Mouse (Mus musculus) bone marrow macrophage, adult 2 months (primary cell): ENCODE results near the gene Slc12a3. TPM values are rescaled to one million over a fixed set of nuclear protein-coding genes. Genes with fewer than 3 reads are reported as not detected.

Source experiments
- H3K27ac ChIP-seq: 2 replicates; pipeline ENCODE4 v1.5.1; 2012; ENCODE audit warnings: low read depth, low read length; ENCODE audit not compliant: insufficient read depth
- H3K4me1 ChIP-seq: 2 replicates; pipeline ENCODE4 v1.6.1; 2012; ENCODE audit warnings: low read length; ENCODE audit not compliant: control insufficient read depth, insufficient read depth
- H3K4me3 ChIP-seq: 2 replicates; pipeline ENCODE4 v1.5.1; 2012; ENCODE audit warnings: mild to moderate bottlenecking, low read length, moderate library complexity; ENCODE audit not compliant: insufficient read depth
- CTCF ChIP-seq: IDR thresholded peaks from 2 replicates; pipeline ENCODE4 v1.5.1; 2012; ENCODE audit warnings: low read depth, mild to moderate bottlenecking, low read length, moderate library complexity
- POLR2A ChIP-seq: IDR thresholded peaks from 2 replicates; pipeline ENCODE4 v1.6.1; 2012; ENCODE audit warnings: mild to moderate bottlenecking, low read depth, low read length, borderline replicate concordance
- polyA plus RNA-seq: library from polyadenylated mRNA; stranded (reverse); fragments of >200 nt; gene quantifications from 2 replicates; pipeline ENCODE4 v1.2.4, GENCODE M21; 2012; ENCODE audit not compliant: missing spikeins, insufficient read depth, insufficient read length

Slc12a3 gene
- polyA plus RNA-seq, 1 experiment: not detected

DNA sequence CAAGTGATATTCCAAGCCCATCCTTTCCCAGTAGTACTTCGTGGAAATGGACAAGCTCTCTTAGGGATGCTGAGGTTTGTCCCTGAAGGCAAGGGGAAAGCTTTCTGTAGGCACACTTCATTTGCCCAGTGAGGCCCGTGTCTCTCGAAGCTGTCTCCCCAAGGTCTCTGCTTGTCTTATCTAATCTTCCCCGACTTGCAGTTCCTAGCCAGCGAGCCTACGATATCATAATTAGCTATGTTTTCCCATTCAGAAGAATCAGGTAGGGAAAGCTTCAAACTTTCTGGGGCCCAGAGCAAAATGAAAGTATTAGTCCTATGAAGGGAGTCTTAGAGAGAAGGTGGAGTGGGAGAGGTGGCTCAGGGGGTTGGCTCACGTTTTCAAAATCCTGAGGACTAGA lies 55.2 kb downstream of the Slc12a3 start:
- TF ChIP-seq POLR2A (no peak), CTCF (no peak)
- no peak overlapping the region for H3K27ac ChIP-seq
- H3K4me3 ChIP-seq: no peak overlapping the region
- peaks cover 10% of the 10 kb centered on the region; the same call in 1 of the 2 replicates for H3K4me1 ChIP-seq

DNA sequence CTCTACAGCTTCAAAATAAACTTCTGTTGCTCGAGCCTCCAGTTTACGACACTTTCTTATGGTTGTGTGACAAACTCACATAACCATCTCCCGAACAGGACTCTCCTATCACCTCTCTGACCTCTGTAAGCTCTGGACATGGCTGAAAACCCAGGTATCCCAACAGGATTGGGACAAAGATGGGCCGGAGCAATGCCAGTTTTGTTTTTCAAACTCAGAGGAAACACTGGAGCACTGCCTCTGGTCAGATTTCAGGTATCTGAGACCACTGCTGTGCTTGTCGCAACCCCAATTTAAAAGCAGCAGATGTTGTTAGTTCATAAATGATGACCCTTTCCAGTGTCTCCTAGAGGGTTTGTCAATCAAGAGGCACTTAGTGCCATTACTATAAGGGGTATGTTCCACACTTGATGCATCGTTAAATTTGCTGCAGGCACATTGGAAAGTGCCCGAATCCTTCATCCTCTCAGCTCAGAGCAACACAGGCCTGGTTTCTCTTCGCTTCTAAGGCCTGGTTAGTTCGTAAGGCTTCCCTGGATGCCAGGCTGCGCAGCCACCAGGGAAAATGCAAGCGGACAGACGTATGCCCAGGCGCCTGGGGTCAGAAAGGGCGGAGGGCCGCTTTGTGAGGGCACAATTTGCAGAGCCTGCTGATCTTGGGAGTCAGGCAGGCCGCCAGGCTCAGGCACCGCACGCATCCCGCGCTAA lies 56.7 kb downstream of the Slc12a3 start:
- TF ChIP-seq POLR2A (no peak), CTCF (no peak)
- Histone ChIP-seq H3K4me3 (peak overlapping the region; percentile 75), H3K4me1 (0 out of 2 replicates have a peak, but pooled peaks cover 8% of the 10 kb centered on the region), H3K27ac (peak overlapping the region; percentile 31)

DNA sequence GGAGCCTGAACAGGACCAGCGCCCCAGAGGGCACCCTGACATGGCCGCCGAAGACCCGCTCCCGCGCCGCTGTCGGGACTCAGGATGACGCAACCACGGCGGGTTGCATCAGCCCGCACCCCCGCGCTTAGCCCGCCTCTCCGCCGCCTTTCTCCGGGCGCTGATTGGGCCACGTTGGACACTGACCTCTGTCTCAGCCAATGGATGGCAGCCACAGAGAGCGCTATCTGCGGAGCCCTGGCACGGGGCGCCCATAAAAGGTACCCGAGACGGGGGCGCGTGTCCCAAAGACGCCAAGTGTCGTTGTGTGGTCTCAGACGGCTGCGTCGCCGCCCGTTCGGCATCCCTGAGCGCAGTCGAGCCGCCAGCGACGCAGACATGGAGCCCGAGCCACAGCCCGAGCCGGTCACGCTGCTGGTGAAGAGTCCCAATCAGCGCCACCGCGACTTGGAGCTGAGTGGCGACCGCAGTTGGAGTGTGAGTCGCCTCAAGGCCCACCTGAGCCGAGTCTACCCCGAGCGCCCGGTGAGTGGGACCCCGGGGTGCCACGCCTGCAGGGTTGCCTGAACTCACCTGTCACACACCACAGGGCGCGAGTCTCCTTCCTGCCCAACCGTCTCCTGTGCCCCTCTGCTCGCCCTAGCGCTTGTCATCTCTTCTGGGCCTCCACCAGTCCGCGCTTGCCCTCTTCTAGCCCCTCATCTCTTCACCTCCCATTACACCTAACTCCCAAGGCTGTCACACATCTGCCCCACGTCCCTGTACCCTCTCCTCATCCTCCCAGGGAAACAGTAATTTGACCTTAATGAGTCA lies 57.4 kb downstream of the Slc12a3 start, which contains the start of gene Herpud1:
Gene Herpud1, plus strand, starts transcription at position 225 of the 813 bp plus-strand sequence.
- Histone ChIP-seq H3K4me3 (peak within 1 kb of the TSS; percentile 75), H3K4me1 (0 out of 2 replicates have a peak, but pooled peaks cover 8% of the 10 kb centered on the region), H3K27ac (peak within 1 kb of the TSS; percentile 68)
- no peak for TF ChIP-seq POLR2A
- TF ChIP-seq CTCF: no peak

DNA sequence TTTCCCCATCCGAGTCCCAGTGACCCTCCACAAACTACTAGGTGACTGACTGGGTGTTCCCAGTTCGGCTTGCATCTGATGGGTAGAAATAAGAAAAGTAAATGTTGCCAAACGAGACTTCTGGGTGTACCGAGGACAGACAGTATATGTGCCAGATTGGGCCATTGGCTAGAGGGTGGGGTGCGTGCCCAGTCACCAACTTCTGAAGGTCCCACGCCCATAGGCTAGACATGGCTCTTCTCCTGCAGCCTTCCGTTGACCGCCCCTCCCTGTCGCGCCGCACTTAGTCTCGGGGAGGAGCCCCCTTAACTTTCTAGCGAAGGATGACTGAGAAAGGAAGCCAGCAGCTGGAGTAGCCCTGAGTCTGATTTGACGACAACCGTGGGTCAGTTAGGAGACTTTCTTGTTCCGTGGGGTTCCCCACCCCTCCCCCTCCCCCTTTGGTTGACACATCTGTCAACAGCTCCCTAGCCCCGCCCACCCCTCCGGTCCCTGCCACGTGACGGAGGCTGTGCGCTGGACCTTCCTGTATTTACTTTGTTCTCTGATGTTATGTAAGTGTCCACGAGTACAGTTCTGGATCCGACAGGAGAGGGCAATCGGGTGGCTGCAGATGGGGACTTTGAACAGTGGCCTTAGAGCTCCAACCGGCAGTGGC lies 58.2 kb downstream of the Slc12a3 start:
- peak overlapping the region; percentile 75 for H3K4me3 ChIP-seq
- 0 out of 2 replicates have a peak, but pooled peaks cover 8% of the 10 kb centered on the region for H3K4me1 ChIP-seq
- H3K27ac ChIP-seq: peak overlapping the region; percentile 68
- no peak for TF ChIP-seq POLR2A

DNA sequence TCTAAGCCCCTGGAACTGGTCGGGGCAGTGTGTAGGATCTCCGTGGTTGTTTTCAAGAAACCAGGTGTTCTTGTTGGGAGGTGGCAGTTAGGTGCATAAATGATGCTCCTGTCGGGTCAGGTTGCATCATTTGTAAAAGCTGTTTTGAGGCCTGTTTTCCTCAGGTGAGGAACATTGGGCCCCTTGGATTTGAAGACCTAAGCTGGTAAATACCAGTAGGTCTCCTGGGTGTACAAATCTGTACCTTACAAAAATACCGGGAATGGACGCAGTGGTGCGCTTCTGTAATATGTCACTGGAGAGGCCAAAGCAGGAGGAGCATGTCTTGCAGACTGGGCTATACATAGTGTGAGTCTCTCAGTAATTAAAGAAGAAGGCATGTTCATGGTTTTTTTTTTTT lies 58.8 kb downstream of the Slc12a3 start:
- peak overlapping the region; percentile 51 for H3K27ac ChIP-seq
- TF ChIP-seq CTCF: no peak
- TF ChIP-seq POLR2A: no peak

DNA sequence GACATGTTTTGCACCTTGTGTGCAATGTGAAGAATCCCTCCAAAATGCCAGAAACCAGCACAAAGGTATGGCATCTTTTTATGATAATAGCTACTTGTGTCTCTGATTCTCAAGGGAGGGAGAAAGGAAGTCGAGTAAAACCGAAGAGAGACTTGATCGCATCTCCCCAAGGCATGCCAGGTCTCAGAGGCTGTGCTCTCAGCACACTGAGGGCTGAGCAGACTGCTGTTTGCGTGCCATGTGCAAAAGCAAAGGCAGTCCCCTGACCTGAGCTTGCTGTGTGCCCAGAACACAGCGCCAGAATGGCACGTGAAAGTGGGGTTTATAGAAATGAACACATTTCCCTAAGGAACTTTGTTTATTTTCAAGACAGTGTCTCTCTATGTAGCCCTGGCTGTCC lies 60.5 kb downstream of the Slc12a3 start:
- TF ChIP-seq CTCF (no peak), POLR2A (no peak)
- Histone ChIP-seq H3K4me1 (0 out of 2 replicates have a peak, but pooled peaks cover 8% of the 10 kb centered on the region), H3K4me3 (no peak overlapping the region), H3K27ac (no peak overlapping the region)

More for the DNA sequence above, 58.8 kb downstream of the Slc12a3 start:
- peak overlapping the region; percentile 75 for H3K4me3 ChIP-seq
- H3K4me1 ChIP-seq: 0 out of 2 replicates have a peak, but pooled peaks cover 8% of the 10 kb centered on the region

DNA sequence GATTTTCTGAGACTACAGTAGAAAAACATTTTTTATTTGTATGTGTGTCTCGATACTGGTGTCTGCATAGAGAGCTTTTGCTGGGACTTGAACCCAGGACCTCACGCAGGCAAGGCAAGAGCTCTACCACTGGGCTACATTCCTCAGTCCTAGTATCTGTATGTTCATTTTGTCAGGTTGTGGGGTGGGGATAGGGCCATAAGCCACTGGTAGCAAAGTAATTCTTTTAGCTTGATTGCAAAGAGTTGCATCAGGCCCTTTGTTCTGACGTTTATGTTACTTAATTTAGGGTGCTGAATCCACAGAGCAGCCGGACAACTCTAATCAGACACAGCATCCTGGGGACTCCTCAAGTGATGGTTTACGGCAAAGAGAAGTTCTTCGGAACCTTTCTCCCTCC lies 61.4 kb downstream of the Slc12a3 start:
- 0 out of 2 replicates have a peak, but pooled peaks cover 7% of the 10 kb centered on the region for H3K4me1 ChIP-seq
- no peak overlapping the region for H3K27ac ChIP-seq
- H3K4me3 ChIP-seq: no peak overlapping the region
- TF ChIP-seq CTCF: no peak
- no peak for TF ChIP-seq POLR2A

DNA sequence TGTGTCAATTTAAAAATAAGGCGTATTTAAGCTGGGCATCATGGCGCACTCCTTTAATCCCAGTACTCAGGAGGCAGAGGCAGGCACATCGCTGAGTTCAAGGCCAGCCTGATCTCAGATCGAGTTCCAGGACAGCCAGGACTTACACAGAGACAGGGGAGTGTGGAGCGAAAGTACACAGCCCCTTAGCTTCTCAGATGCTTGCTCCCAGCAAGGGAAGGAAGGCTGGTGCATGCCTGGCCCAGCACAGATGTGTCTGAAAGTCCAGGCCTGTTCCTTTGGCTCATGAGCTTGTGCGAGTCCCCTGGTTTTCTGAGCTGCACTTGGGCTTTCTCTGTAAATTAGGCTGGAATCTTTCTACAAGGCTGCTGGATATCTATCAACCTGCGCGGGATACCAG lies 61.9 kb downstream of the Slc12a3 start:
- TF ChIP-seq POLR2A (no peak), CTCF (no peak)
- 0 out of 2 replicates have a peak, but pooled peaks cover 3% of the 10 kb centered on the region for H3K4me1 ChIP-seq
- H3K27ac ChIP-seq: no peak overlapping the region
- H3K4me3 ChIP-seq: no peak overlapping the region

DNA sequence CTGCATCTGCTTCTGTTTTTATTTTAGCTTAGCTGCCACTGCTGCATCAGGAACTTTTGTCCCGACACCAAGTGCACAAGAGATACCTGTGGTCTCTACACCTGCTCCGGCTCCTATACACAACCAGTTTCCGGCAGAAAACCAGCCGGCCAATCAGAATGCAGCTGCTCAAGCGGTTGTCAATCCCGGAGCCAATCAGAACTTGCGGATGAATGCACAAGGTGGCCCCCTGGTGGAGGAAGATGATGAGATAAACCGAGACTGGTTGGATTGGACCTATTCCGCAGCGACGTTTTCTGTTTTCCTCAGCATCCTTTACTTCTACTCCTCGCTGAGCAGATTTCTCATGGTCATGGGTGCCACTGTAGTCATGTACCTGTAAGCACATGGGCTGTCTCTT lies 63.1 kb downstream of the Slc12a3 start:
- Histone ChIP-seq H3K4me1 (0 out of 2 replicates have a peak, but pooled peaks cover 3% of the 10 kb centered on the region), H3K27ac (no peak overlapping the region), H3K4me3 (no peak overlapping the region)
- TF ChIP-seq CTCF (0 out of 2 replicates have a peak, but pooled peaks have one; percentile 14), POLR2A (no peak)

DNA sequence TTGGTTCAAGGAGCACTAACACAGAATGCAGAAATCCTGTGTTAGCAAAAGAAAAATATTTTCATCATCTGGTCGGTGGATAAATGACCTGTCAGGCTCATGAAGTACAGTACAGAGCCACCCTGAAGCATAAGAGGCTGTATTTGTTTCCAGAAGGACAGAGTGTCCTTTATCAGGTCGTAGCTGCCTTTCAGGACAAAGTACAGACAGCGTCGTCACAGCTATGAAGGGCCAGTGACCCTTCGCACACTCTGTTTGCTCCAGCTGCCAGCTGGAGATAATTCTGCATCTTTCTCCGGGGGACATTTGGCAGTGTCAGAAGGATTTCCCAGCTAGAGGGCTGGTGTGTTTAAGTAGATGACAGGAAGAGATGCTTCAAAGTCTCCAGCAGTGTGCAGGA lies 63.6 kb downstream of the Slc12a3 start:
- Histone ChIP-seq H3K4me1 (0 out of 2 replicates have a peak, but pooled peaks cover 3% of the 10 kb centered on the region), H3K4me3 (no peak overlapping the region), H3K27ac (no peak overlapping the region)
- TF ChIP-seq CTCF (no peak), POLR2A (no peak)
